Mouse (Mus musculus) liver, adult 2 months (tissue): ENCODE results near the gene Asl.

Source experiments
- CTCF ChIP-seq: fragments of 200-500 bp; IDR thresholded peaks from 2 replicates; pipeline ENCODE4 v1.5.1; 2011; ENCODE audit warnings: low read depth, low read length, control low read depth
- POLR2A ChIP-seq: fragments of 200-500 bp; IDR thresholded peaks from 2 replicates; pipeline ENCODE4 v1.6.1; 2011; ENCODE audit warnings: low read length, control low read depth; ENCODE audit not compliant: insufficient read depth; ENCODE audit errors: extremely low read depth

GRCm38 (mm10) chr5:130047013-130047412 is 18.0 kb upstream of the Asl start:
- TF ChIP-seq CTCF (peak; percentile 59), POLR2A (no peak)
